Mouse (Mus musculus) midbrain, embryonic 12.5 days (tissue): ENCODE measurements around the gene Dazl. TPM values are rescaled to one million over a fixed set of nuclear protein-coding genes. Genes with fewer than 3 reads are reported as not detected.
A peak's percentile ranks its signal among the peaks of the same experiment; 100 is the strongest.

Experiments used
- ATAC-seq: fragments of 200-750 bp; cut with Nextera tagmentation; 2 replicates; pipeline ENCODE4 v1.8.0; 2017; ENCODE audit warnings: low read depth, moderate TSS enrichment, moderate library complexity; ENCODE audit not compliant: low FRiP score
- H3K27ac ChIP-seq: fragments of 300-500 bp; sonication (generic); replicated peaks from 2 replicates; pipeline ENCODE4 v1.5.1; 2016; ENCODE audit warnings: mild to moderate bottlenecking
- H3K27me3 ChIP-seq: fragments of 300-500 bp; sonication (generic); 2 replicates; pipeline ENCODE4 v1.6.1; 2016; ENCODE audit warnings: mild to moderate bottlenecking
- H3K36me3 ChIP-seq: fragments of 300-500 bp; sonication (generic); 2 replicates; pipeline ENCODE4 v1.6.1; 2016
- H3K4me1 ChIP-seq: fragments of 300-500 bp; sonication (generic); 2 replicates; pipeline ENCODE4 v1.6.1; 2016
- H3K4me2 ChIP-seq: fragments of 300-500 bp; sonication (generic); replicated peaks from 2 replicates; pipeline ENCODE4 v1.6.1; 2016; ENCODE audit warnings: mild to moderate bottlenecking, moderate library complexity
- H3K4me3 ChIP-seq: fragments of 300-500 bp; sonication (generic); 2 replicates; pipeline ENCODE4 v1.5.1; 2016; ENCODE audit warnings: mild to moderate bottlenecking
- H3K9ac ChIP-seq: fragments of 300-500 bp; sonication (generic); replicated peaks from 2 replicates; pipeline ENCODE4 v1.6.1; 2016; ENCODE audit warnings: mild to moderate bottlenecking, moderate library complexity
- H3K9me3 ChIP-seq: fragments of 300-500 bp; sonication (generic); 2 replicates; pipeline ENCODE4 v1.6.1; 2016; ENCODE audit warnings: mild to moderate bottlenecking
- WGBS: fragments of 180-500 bp; shearing (Covaris S2); methylation state at CpG from one replicate; pipeline ENCODE4 v1.1.7; 2016; 5-methylcytosine and 5-hydroxymethylcytosine counted together
- polyA plus RNA-seq: library from polyadenylated mRNA; unstranded; fragments of >200 nt; fragmentation: Nextera tagmentation; extraction: Ambion mirVana; gene quantifications from 2 replicates; pipeline ENCODE4 v1.2.1, GENCODE M21; 2016

Dazl gene
- polyA plus RNA-seq, 1 experiment from 2014 or later, result 0.09 TPM

DNA sequence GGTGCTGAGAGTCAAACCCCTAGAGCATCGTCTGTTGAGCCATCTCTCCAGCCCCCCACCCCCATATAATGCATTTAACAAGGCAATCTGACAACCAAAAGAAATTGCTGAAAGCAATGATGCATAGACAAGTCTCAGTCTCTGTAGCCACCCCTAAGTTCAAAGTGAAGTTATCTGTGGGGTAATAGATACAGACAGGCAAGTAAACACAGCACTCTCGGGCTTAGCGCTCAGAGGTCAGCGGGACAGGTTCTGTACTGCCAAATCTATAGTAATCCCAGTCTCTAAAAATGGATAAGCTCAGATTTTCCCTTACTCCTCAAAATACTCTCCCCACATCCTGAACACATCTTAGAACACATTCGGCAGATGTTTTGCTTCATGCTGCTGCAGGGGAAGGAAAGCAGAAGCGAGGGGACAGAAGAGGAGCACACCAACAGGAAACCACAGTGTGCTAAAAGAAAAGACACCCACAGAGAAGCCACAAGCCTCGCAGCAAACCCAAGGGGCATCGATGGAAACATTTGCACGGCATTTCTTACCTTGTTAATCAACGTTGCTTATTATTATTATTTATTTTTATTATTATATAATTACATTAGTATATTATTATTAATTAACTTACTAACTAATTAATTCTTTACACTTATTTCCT, 16.8 kb upstream of the Dazl start:
- ATAC-seq, result no peak

DNA sequence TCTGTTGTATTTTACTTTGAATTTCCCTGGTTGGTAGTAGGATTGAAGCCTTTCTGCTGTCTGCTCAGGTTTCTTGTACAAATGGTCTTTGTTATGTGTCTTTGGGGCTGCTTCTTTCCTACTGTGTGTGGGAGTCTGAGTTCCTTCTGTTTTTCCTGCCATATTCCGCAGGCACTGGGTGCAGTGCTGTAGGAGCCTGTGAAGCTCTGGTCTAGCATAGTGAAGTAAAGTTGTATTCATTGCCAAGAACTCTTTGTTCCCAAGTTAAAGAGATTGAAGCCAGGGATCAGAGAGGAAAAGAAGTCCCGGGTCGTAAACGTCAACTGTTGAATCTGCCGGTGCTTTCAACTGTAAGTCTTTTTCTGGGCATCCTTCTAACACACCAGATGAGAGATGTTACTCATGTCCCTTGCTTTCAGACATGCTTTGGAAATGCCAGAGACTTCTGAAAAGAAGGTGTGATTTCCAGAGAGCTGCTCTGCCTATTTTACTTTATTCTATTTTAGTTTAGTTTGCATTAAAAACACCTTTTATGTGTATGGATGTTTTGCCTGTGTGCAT, 16.2 kb upstream of the Dazl start:
- WGBS, result 74% methylated on average over 5 of the region's 5 CpGs
- H3K4me2 ChIP-seq, result no peak overlapping the region
- H3K27ac ChIP-seq, result no peak overlapping the region
- H3K9me3 ChIP-seq, result no peaks in the 10 kb centered on the region
- no peaks in the 10 kb centered on the region for H3K27me3 ChIP-seq
- H3K4me1 ChIP-seq, result no peaks in the 10 kb centered on the region
- no peak overlapping the region for H3K4me3 ChIP-seq
- no peak for ATAC-seq
- H3K9ac ChIP-seq, result no peak overlapping the region
- H3K36me3 ChIP-seq, result no peaks in the 10 kb centered on the region

More for the DNA sequence above, 16.8 kb upstream of the Dazl start:
- no peak overlapping the region for H3K4me3 ChIP-seq
- 72% methylated on average over 10 of the region's 10 CpGs for WGBS
- H3K9ac ChIP-seq, result no peak overlapping the region
- H3K4me2 ChIP-seq, result no peak overlapping the region
- H3K4me1 ChIP-seq, result no peaks in the 10 kb centered on the region
- no peaks in the 10 kb centered on the region for H3K36me3 ChIP-seq
- H3K27me3 ChIP-seq, result no peaks in the 10 kb centered on the region
- no peak overlapping the region for H3K27ac ChIP-seq
- no peaks in the 10 kb centered on the region for H3K9me3 ChIP-seq

DNA sequence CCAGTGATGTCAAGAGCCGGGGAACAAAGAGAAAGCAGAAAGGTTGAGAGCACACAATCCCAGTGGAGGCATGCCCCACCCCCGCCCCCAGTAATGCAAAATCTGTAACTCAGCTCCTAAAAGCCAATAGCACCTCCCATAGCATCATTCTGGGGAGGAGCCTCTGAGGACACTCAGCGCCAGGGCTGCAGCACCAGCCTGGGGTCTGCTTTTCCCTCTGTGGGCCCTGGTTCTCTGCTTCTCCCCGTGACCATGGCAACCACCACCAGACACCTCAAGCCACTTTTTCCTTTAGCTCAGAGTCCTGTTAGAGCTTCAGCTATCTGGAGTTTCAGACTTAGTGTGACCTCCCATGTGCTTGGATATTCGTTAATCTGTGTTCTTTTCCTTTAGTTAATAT, 15.4 kb upstream of the Dazl start:
- no peaks in the 10 kb centered on the region for H3K36me3 ChIP-seq
- no peak overlapping the region for H3K4me2 ChIP-seq
- ATAC-seq, result no peak
- H3K4me1 ChIP-seq, result no peaks in the 10 kb centered on the region
- no peak overlapping the region for H3K9ac ChIP-seq
- 66% methylated on average over 5 of the region's 5 CpGs for WGBS
- no peaks in the 10 kb centered on the region for H3K9me3 ChIP-seq
- no peak overlapping the region for H3K27ac ChIP-seq
- H3K27me3 ChIP-seq, result no peaks in the 10 kb centered on the region
- H3K4me3 ChIP-seq, result no peak overlapping the region

DNA sequence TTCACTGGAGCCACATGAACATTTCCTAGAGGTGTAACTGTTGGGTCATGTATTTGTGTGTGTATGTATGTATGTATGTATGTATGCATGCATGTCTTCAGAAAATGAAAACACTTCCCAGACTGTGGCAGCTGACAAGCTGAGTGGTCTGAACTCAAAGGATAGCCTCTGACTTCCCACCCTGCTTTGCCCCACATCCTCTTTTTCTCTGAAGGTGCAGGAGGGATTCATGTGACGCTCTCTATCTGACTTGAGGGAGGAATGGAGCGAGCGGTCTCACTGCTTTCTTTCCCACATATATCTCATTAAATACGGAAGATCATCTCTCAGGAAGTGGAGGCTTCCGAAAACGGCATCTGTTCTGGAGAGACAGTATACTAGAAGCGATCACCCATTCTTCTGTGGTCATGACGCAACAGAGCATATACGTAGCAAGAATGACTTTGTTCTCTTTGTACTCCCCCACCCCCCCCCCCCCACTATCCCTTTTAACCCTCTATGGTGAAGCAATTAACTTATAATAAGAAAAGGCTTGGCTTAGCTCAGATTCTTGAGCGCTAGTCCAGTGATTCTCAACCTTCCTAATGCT, 14.7 kb upstream of the Dazl start:
- Histone ChIP-seq H3K4me3 (no peak overlapping the region), H3K27ac (no peak overlapping the region), H3K9ac (no peak overlapping the region), H3K27me3 (no peaks in the 10 kb centered on the region), H3K9me3 (no peaks in the 10 kb centered on the region), H3K4me2 (no peak overlapping the region), H3K36me3 (no peaks in the 10 kb centered on the region), H3K4me1 (no peaks in the 10 kb centered on the region)
- ATAC-seq, result 0 out of 2 replicates have a peak, but pooled peaks have one; percentile 41
- 88% methylated on average over 10 of the region's 10 CpGs for WGBS

DNA sequence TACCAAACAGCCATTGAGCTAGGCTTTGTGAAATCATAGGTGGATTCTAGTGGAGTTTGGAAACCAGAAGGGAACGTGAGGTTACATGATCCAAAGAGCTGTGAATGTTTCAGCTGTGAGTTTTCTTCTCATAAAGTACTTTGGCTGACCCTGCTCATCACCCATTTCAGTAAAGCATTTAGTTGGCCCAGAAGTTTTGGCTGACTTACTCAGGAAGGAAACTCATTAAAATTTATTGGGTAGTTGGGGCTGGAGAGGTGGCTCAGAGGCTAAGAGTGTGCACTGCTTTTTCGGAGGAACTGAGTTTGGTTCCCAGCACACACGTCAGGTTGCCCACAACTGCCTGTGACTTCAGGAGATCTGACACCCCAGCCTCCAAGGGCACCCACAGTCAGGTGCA, 9.4 kb upstream of the Dazl start:
- Histone ChIP-seq H3K9ac (no peak overlapping the region), H3K9me3 (no peaks in the 10 kb centered on the region), H3K27ac (no peak overlapping the region), H3K4me3 (no peak overlapping the region), H3K36me3 (no peaks in the 10 kb centered on the region), H3K4me1 (no peaks in the 10 kb centered on the region), H3K4me2 (no peak overlapping the region), H3K27me3 (no peaks in the 10 kb centered on the region)
- 81% methylated on average over 3 of the region's 3 CpGs for WGBS
- ATAC-seq, result no peak

DNA sequence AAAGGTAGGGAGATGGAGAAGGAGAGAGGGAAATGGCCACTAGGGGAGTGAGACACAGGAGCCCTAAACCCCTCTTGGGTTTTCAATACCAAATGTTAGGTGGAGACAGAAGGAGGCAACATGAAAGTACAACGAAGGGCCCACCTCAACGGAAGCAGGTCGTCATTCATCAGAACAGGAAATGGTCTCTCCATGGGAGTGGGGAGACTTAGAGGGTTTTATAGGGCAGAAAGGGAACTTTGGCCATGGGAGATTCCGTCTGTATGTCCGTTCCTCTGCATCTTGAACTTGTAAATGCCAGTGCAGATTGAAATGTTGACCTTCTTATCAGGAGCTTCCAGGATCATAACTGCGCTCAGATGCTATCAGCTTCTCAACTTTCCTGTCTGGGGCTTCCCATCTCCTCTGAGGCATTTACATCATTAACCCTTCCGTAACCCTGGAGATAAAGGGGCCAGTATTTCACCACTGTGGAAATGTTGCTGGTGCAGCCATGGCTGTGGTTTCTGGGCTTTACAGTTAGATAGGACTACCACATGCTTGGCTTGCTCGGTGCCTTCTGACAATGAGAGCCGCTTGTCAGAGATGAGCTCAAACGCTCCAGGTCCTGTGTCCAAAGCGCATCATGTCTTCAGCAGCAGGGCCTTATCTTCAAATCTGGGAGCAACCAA, 6.9 kb upstream of the Dazl start:
- no peak for ATAC-seq
- Histone ChIP-seq H3K9me3 (no peaks in the 10 kb centered on the region), H3K27me3 (no peaks in the 10 kb centered on the region), H3K36me3 (no peaks in the 10 kb centered on the region), H3K4me1 (no peaks in the 10 kb centered on the region), H3K9ac (no peak overlapping the region), H3K27ac (no peak overlapping the region), H3K4me3 (no peak overlapping the region), H3K4me2 (no peak overlapping the region)
- WGBS, result 92% methylated on average over 11 of the region's 11 CpGs

DNA sequence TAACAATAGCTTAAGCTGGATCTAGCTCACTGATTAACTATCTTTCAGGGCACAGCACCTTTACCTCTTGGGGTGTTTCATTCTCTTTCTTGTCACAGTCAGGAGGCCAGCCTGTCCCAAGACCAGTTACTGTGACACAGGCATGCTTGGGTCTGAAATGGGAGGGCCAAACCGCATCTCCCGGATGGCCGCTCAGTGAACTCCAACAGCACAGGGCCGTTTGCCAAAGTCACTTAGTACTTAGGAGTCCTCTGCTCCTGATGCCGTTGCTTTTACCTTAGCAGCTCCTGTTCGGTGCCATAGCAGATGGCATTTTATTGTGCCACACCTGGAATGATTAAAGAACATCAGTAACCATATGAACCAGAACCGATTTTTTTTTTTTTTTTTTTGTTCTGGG, 5.4 kb upstream of the Dazl start:
- H3K4me1 ChIP-seq, result no peaks in the 10 kb centered on the region
- no peak overlapping the region for H3K27ac ChIP-seq
- no peak overlapping the region for H3K4me3 ChIP-seq
- no peaks in the 10 kb centered on the region for H3K27me3 ChIP-seq
- no peak overlapping the region for H3K9ac ChIP-seq
- ATAC-seq, result no peak
- peaks cover 3% of the 10 kb centered on the region for H3K9me3 ChIP-seq
- no peaks in the 10 kb centered on the region for H3K36me3 ChIP-seq
- H3K4me2 ChIP-seq, result no peak overlapping the region
- 82% methylated on average over 7 of the region's 7 CpGs for WGBS

DNA sequence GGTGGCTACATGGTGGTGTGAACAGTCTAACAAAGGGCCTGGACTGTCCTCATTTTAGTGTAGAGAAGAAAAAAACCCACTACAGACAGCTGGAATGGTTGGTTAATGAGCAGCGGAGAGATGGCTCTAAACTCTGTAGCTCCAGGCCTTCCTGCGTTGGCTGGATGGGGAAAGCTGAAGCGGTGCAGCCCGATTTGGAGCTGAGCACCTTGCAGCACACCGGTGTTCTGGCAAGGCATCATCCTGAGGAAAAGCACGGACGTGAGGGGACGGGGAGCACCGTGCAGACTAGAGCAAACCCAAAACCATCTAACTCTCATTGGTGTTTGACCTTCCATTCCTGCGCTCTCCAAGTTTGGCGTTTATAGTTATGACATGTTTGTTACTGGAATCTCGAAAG, 1.3 kb upstream of the Dazl start:
- H3K27me3 ChIP-seq, result no peaks in the 10 kb centered on the region
- 84% methylated on average over 12 of the region's 12 CpGs for WGBS

DNA sequence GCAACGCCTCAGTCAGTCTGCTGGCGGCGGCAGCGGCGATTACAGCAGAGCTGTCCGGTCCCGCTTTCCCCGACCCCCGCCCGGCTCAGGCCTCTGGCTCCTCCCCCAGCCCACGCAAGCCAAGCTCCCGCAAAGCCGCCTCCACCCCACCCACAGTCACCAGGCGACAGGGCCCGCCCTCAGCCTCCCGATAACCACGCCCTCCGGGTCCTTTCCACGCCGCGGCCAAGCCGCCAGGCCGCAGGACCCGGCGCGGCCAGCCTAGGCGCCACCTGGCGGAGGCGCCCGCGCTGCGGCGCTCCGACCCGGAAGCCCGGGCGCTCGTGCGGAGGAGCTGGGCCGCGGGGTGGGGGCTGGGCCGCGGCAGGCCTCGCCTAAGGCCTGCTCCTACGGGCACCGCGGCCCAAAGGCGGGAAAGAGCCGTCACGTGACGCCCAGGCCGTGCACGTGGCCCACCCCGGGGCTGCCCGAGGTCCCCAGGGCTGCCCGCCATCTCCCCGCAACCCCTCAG, 720 bp downstream of the Dazl start:
- ATAC-seq, result peak; percentile 96
- H3K4me3 ChIP-seq, result peak overlapping the region; percentile 44
- peak overlapping the region; percentile 58 for H3K4me2 ChIP-seq
- 6% methylated on average over 40 of the region's 57 CpGs for WGBS
- 0 out of 2 replicates have a peak overlapping the region, but pooled peaks have one; percentile 46 for H3K27ac ChIP-seq
- H3K36me3 ChIP-seq, result no peaks in the 10 kb centered on the region
- H3K9me3 ChIP-seq, result peaks cover 12% of the 10 kb centered on the region
- no peaks in the 10 kb centered on the region for H3K27me3 ChIP-seq
- peak overlapping the region; percentile 41 for H3K9ac ChIP-seq
- H3K4me1 ChIP-seq, result no peaks in the 10 kb centered on the region

More for the DNA sequence above, 1.3 kb upstream of the Dazl start:
- H3K36me3 ChIP-seq, result no peaks in the 10 kb centered on the region
- H3K4me1 ChIP-seq, result no peaks in the 10 kb centered on the region
- no peak overlapping the region for H3K4me3 ChIP-seq
- 0 out of 2 replicates have a peak overlapping the region, but pooled peaks have one; percentile 15 for H3K27ac ChIP-seq
- no peak overlapping the region for H3K9ac ChIP-seq
- H3K9me3 ChIP-seq, result peaks cover 12% of the 10 kb centered on the region
- H3K4me2 ChIP-seq, result no peak overlapping the region
- no peak for ATAC-seq

DNA sequence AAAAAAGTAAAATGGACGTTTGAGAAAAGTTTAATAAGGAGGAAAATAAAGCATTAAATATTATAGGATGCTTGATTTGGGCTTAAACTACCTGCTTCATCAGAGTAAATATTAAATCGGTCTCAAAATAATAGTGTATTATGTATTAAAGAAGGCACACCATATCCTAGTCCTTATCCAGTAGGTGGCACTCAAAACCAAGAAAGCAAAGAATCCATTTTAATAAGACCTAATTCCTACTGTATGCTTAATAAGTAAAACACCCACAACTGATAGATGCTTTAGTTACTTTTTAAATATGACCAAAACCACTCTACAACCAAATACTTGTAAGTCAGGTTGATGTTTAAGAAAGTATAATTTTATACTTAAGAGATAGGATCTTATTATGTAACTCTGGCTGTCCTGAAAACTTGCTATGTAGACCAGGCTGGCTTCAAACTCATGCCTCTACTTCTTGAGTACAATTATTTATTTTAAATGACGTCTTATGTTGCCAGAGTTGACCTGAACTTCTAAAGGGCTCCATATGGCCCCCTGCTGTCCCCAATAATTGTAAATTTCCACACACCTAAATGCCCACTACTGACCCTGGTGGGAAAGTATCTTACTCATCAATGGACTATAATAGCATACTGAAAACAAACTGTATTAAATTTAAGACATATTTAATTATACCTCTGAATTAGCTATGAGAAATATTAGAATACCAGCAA, 1.8 kb downstream of the Dazl start:
- Histone ChIP-seq H3K4me2 (no peak overlapping the region), H3K9me3 (peaks cover 12% of the 10 kb centered on the region), H3K4me3 (no peak overlapping the region), H3K27ac (no peak overlapping the region), H3K27me3 (no peaks in the 10 kb centered on the region), H3K9ac (no peak overlapping the region), H3K4me1 (no peaks in the 10 kb centered on the region), H3K36me3 (no peaks in the 10 kb centered on the region)
- WGBS, result 21% methylated on average over 3 of the region's 3 CpGs
- no peak for ATAC-seq

DNA sequence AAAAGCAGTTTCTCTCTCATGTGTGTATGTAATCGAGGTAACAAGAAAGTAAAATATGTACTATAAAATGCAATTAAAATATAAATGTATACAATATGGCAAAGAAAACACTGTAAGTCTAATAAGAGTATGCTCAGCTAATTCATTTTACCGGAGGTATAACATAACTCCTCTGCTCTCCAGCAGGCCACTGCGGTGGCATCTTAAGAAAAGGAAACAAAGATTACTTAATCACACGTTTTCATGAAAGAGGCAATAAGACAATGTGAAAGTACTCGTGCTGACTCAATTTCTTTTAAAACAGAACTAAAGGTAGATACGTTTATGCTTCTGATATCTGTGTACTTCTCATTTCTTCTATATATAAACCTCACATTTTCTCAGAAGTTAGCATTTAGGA, 8.6 kb downstream of the Dazl start:
- no peak for ATAC-seq
- Histone ChIP-seq H3K4me2 (no peak overlapping the region), H3K9me3 (no peaks in the 10 kb centered on the region), H3K4me1 (no peaks in the 10 kb centered on the region), H3K4me3 (no peak overlapping the region), H3K27me3 (no peaks in the 10 kb centered on the region), H3K36me3 (no peaks in the 10 kb centered on the region), H3K27ac (no peak overlapping the region), H3K9ac (no peak overlapping the region)
- 70% methylated on average over 6 of the region's 6 CpGs for WGBS
